Mouse (Mus musculus) heart, embryonic 12.5 days (tissue): ENCODE data around the gene Sstr1. TPM values are rescaled to one million over a fixed set of nuclear protein-coding genes. Genes with fewer than 3 reads are reported as not detected.

Source experiments
- ATAC-seq: fragments of 200-750 bp; cut with Nextera tagmentation; 2 replicates; pipeline ENCODE4 v1.8.0; 2017; ENCODE audit warnings: moderate TSS enrichment, moderate library complexity; ENCODE audit not compliant: insufficient number of reproducible peaks, low FRiP score
- H3K27ac ChIP-seq: fragments of 300-500 bp; sonication (generic); 2 replicates; pipeline ENCODE4 v1.5.1; 2016; ENCODE audit warnings: mild to moderate bottlenecking, moderate library complexity; ENCODE audit not compliant: poor library complexity, severe bottlenecking
- H3K27me3 ChIP-seq: fragments of 300-500 bp; sonication (generic); replicated peaks from 2 replicates; pipeline ENCODE4 v1.6.1; 2016; ENCODE audit warnings: mild to moderate bottlenecking, moderate library complexity
- H3K36me3 ChIP-seq: fragments of 300-500 bp; sonication (generic); 2 replicates; pipeline ENCODE4 v1.6.1; 2016; ENCODE audit warnings: mild to moderate bottlenecking, moderate library complexity
- H3K4me1 ChIP-seq: fragments of 300-500 bp; sonication (generic); replicated peaks from 2 replicates; pipeline ENCODE4 v1.6.1; 2016; ENCODE audit warnings: mild to moderate bottlenecking
- H3K4me2 ChIP-seq: fragments of 300-500 bp; sonication (generic); 2 replicates; pipeline ENCODE4 v1.6.1; 2016; ENCODE audit warnings: mild to moderate bottlenecking, moderate library complexity
- H3K4me3 ChIP-seq: fragments of 300-500 bp; sonication (generic); 2 replicates; pipeline ENCODE4 v1.5.1; 2016; ENCODE audit warnings: mild to moderate bottlenecking
- H3K9ac ChIP-seq: fragments of 300-500 bp; sonication (generic); 2 replicates; pipeline ENCODE4 v1.6.1; 2016; ENCODE audit warnings: mild to moderate bottlenecking, moderate library complexity
- H3K9me3 ChIP-seq: fragments of 300-500 bp; sonication (generic); replicated peaks from 2 replicates; pipeline ENCODE4 v1.6.1; 2016; ENCODE audit warnings: mild to moderate bottlenecking, moderate library complexity
- WGBS: fragments of 180-500 bp; shearing (Covaris S2); methylation state at CpG from one replicate; pipeline ENCODE4 v1.1.7; 2016; 5-methylcytosine and 5-hydroxymethylcytosine counted together
- polyA plus RNA-seq: library from polyadenylated mRNA; unstranded; fragments of >200 nt; fragmentation: Nextera tagmentation; extraction: Ambion mirVana; gene quantifications from 2 replicates; pipeline ENCODE4 v1.2.1, GENCODE M21; 2016

The Sstr1 gene
- polyA plus RNA-seq, 1 experiment from 2014 or later: 0.17 TPM

DNA sequence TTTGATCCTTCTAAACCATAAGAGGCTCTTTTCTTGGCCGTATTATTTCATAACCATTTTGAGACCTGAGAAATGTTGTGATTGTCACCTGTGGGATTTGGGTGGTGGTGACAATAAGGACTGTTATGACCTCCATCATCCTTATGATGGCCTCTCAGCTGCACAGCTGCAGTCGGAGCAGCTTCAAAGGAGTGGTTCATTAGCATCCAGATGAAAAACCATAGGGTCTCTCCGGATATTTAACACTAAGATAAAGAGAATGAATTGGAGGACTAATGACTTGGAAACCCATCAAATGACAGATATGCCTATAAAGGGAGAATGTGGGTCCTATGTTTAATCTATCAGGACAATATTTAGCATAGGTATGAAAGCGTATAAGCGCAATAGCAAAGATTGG is 14.1 kb downstream of the Sstr1 start:
- H3K9ac ChIP-seq: no peak overlapping the region
- no peaks in the 10 kb centered on the region for H3K4me1 ChIP-seq
- 81% methylated on average over 5 of the region's 5 CpGs for WGBS

DNA sequence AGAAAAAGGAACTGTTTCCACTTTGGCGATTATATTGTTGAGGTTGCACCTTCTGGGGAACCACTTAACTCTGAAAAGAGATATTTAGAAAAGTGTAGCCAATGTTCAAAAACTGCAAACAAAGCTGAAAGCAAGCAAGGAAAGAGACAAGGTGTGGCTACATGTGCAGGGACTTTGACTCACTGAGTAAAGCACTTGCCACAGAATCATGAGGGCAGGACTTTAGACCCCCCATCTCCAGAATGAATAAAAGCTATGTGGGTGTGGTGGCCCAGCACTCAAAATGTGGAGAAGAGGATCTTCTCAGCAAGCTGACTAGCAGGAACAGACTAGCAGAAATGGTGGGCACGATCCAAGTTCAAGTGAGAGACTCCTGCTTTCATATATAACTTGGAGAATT is 20.9 kb downstream of the Sstr1 start:
- no peak for ATAC-seq

More for the DNA sequence above, 14.1 kb downstream of the Sstr1 start:
- ATAC-seq: no peak
- H3K27ac ChIP-seq: no peak overlapping the region
- H3K9me3 ChIP-seq: no peaks in the 10 kb centered on the region
- no peak overlapping the region for H3K4me2 ChIP-seq
- H3K4me3 ChIP-seq: no peak overlapping the region
- no peaks in the 10 kb centered on the region for H3K36me3 ChIP-seq
- no peaks in the 10 kb centered on the region for H3K27me3 ChIP-seq

DNA sequence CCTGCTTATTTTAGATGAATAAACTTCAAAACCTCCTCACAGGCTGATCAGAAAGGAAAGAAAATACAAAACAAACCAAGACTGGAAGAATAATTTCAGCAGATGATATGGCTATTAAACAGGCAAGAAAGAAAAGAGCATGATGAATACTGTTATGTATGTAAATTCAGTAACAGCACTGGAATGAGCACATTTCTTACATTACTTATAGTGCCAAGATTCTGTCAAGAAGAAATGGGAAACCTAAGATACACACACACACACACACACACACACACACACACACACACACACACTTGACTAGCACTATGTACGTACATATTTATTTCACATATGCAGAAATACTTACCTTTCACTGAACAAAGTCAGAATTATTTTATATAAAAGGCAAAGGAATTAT is 40.3 kb downstream of the Sstr1 start:
- 67% methylated on average over 1 of the region's 1 CpGs for WGBS
- ATAC-seq: no peak
- H3K4me3 ChIP-seq: no peak overlapping the region
- no peaks in the 10 kb centered on the region for H3K4me1 ChIP-seq
- no peaks in the 10 kb centered on the region for H3K36me3 ChIP-seq
- H3K27ac ChIP-seq: no peak overlapping the region
- H3K9ac ChIP-seq: no peak overlapping the region
- H3K4me2 ChIP-seq: no peak overlapping the region
- H3K9me3 ChIP-seq: no peaks in the 10 kb centered on the region
- H3K27me3 ChIP-seq: no peaks in the 10 kb centered on the region

More for the DNA sequence above, 20.9 kb downstream of the Sstr1 start:
- 78% methylated on average over 2 of the region's 2 CpGs for WGBS
- Histone ChIP-seq H3K27me3 (no peaks in the 10 kb centered on the region), H3K4me1 (no peaks in the 10 kb centered on the region), H3K4me3 (no peak overlapping the region), H3K9ac (no peak overlapping the region), H3K36me3 (no peaks in the 10 kb centered on the region), H3K9me3 (no peaks in the 10 kb centered on the region), H3K4me2 (no peak overlapping the region), H3K27ac (no peak overlapping the region)

Other genes starting within 250 kb of the Sstr1 start
- 15.7 and 17.1 TPM in 2 replicates for gene Clec14a, start 57.5 kb downstream of the Sstr1 start, polyA plus RNA-seq